Mouse (Mus musculus) frontal cortex, postnatal 36 days (tissue): ENCODE measurements at regions not wholly inside any gene's neighbourhood (a gene's known extent, or its start where the extent isn't known, plus 50 kb on each side); places are given as distances from the start of the nearest gene placed in this dataset.
A peak's percentile ranks its signal among the peaks of the same experiment; 100 is the strongest.

Source experiments
- DNase-seq, 2 experiments: peaks; one replicate each; pipeline ENCODE4 v3.0.0; 2022; ENCODE audit warnings: low spot score in 2 of 2

DNA sequence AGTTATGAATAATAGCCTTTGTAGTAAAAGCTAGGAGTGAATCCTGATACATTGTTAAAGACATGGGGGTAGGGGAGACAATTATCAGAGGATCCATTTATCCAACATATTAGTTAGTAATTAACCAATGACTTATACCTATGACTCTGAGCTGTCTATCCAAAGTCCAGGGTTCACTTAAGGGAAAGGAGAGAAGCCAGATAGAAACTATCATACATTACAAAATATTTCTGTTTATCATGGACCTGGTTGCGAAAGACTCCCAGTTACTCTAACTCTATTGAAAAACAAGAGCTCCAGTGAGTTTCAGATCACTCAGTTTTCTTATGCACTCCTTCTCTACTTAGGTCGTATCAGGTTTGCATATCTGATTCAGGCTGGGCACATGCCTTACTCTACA lies 749.3 kb downstream of the H2al1n start:
- DNase-seq: no peak

DNA sequence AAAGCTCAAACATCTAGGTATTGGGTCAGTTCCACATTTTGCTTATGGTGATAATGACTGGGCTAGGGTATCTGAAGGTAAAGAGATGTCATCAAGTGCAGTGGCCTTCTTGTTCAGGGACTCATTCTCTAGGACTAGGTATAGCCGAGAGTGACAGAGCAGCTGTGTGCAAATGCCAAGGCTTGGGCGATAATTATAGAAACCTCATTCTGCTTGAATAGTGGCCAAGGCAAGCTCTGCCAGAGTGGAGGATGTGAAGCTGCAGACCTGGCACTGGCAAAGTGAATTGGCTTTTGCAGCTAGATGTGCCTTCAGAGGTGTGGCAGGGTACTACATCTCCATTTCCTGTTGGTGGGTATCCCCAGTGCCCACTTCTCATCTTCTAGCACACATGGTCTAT lies 796.1 kb downstream of the H2al1n start:
- peak; percentile 28 to 47 for DNase-seq
